Mouse (Mus musculus) heart, embryonic 14.5 days (tissue): ENCODE measurements around the gene Fbxo34. TPM values are rescaled to one million over a fixed set of nuclear protein-coding genes. Genes with fewer than 3 reads are reported as not detected.

ENCODE experiments used
- ATAC-seq: fragments of 200-750 bp; cut with Nextera tagmentation; 2 replicates; pipeline ENCODE4 v1.8.0; 2017; ENCODE audit warnings: low read depth, moderate TSS enrichment; ENCODE audit not compliant: insufficient number of reproducible peaks, insufficient read depth, low FRiP score
- H3K27ac ChIP-seq, 2 experiments: fragments of 200-500 bp in 1 of 2; fragments of 300-500 bp in 1 of 2; sonication (generic) in 1 of 2; replicated peaks in 1 of 2; 2 replicates each; pipeline ENCODE4 v1.5.1; 2012 to 2014; ENCODE audit warnings: low read depth in 2 of 2, low read length in 2 of 2, control low read depth in 1 of 2, mild to moderate bottlenecking in 1 of 2, mixed read lengths in 1 of 2; ENCODE audit not compliant: control insufficient read depth in 1 of 2, insufficient read depth in 1 of 2
- H3K27me3 ChIP-seq: fragments of 300-500 bp; sonication (generic); 2 replicates; pipeline ENCODE4 v1.6.1; 2014; ENCODE audit warnings: mild to moderate bottlenecking, low read length, control low read depth; ENCODE audit not compliant: control insufficient read depth, insufficient read depth
- H3K36me3 ChIP-seq: fragments of 300-500 bp; sonication (generic); 2 replicates; pipeline ENCODE4 v1.6.1; 2014; ENCODE audit warnings: mild to moderate bottlenecking, control low read depth, low read length, mixed read lengths; ENCODE audit not compliant: control insufficient read depth, insufficient read depth
- H3K4me1 ChIP-seq, 2 experiments: fragments of 200-500 bp in 1 of 2; fragments of 300-500 bp in 1 of 2; sonication (generic) in 1 of 2; 2 replicates each; pipeline ENCODE4 v1.6.1; 2012 to 2014; ENCODE audit warnings: low read length in 2 of 2, control low read depth in 1 of 2, mixed read lengths in 1 of 2; ENCODE audit not compliant: control insufficient read depth in 2 of 2, insufficient read depth in 2 of 2
- H3K4me2 ChIP-seq: fragments of 300-500 bp; sonication (generic); 2 replicates; pipeline ENCODE4 v1.6.1; 2014; ENCODE audit warnings: mild to moderate bottlenecking, low read length
- H3K4me3 ChIP-seq, 2 experiments: fragments of 200-500 bp in 1 of 2; fragments of 300-500 bp in 1 of 2; sonication (generic) in 1 of 2; 2 replicates each; pipeline ENCODE4 v1.5.1; 2012 to 2014; ENCODE audit warnings: low read length in 2 of 2, mild to moderate bottlenecking in 2 of 2, control low read depth in 1 of 2, low read depth in 1 of 2, moderate library complexity in 1 of 2; ENCODE audit not compliant: control insufficient read depth in 1 of 2, insufficient read depth in 1 of 2
- H3K9ac ChIP-seq: fragments of 300-500 bp; sonication (generic); 2 replicates; pipeline ENCODE4 v1.6.1; 2014; ENCODE audit warnings: mild to moderate bottlenecking, low read length
- H3K9me3 ChIP-seq: fragments of 300-500 bp; sonication (generic); 2 replicates; pipeline ENCODE4 v1.6.1; 2016; ENCODE audit warnings: low read length, control low read depth; ENCODE audit not compliant: control insufficient read depth
- WGBS: fragments of 180-500 bp; shearing (Covaris S2); extraction: QIAGEN DNeasy Blood & Tissue Kit; methylation state at CpG from one replicate; pipeline ENCODE4 v1.1.7; 2014; 5-methylcytosine and 5-hydroxymethylcytosine counted together
- polyA plus RNA-seq: library from polyadenylated mRNA; unstranded; fragments of >200 nt; fragmentation: Nextera tagmentation; extraction: Ambion mirVana; gene quantifications from 2 replicates; pipeline ENCODE4 v1.2.1, GENCODE M21; 2014

Fbxo34 gene
- polyA plus RNA-seq, 1 experiment from 2014 or later: 16.4 TPM

DNA sequence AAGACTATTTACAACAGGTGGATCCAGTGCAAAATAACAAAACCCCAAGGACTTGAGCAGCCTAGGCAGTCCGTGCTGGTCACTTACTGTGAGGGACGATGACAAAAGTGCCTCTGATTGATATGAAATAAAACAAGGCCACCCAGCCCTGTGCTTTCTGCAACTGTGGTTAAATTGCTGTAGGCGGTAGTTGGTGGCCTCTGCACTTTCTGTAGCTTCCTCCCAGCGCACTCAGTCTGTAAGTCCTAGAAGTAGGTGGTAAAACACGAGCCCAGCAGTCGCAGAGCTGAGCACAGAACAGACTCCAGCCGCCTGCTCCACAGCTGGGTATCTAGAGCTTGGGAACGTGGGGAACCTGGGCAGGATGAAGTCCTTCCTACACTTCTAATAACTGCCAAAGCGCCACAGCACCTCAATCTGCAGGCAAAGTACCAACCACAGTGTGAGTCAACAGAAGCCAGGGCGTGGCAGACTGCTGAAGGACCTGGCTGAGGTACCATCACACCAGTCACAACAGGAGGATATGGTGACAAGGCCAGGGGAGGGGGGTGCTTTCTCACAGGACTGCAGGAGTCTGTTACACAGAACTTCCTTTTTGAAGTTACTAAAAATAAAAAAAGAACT lies 91.2 kb downstream of the Fbxo34 start:
- H3K27me3 ChIP-seq: no peaks in the 10 kb centered on the region
- peaks cover 61% of the 10 kb centered on the region for H3K36me3 ChIP-seq
- no peak overlapping the region for H3K4me3 ChIP-seq
- no peak overlapping the region for H3K27ac ChIP-seq
- H3K4me2 ChIP-seq: no peak overlapping the region
- ATAC-seq: no peak
- WGBS: 85% methylated on average over 10 of the region's 10 CpGs
- no peaks in the 10 kb centered on the region for H3K9me3 ChIP-seq
- H3K9ac ChIP-seq: no peak overlapping the region
- H3K4me1 ChIP-seq: peaks cover 0 to 3% of the 10 kb centered on the region in 2 experiments; a peak in 1 of 4 replicates

DNA sequence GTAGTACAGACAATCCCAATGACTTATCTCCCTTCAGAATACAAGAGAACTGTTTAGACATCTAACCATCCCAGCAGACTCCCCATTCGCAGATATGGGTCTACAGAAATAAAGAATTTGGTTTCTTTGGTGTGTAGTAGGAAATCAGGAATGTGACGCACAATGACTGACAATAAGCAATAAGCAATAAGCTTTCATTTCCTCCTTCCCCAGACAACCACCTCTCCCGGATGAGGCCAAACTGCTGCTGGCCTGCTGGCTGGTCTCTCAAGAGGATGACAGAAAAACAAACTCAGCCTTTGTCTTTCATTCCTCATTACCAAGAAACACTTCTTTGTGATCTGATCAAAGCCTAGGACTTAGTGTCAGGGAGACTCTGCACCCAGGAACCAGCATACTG lies 92.1 kb downstream of the Fbxo34 start:
- Histone ChIP-seq H3K36me3 (peaks cover 69% of the 10 kb centered on the region), H3K4me2 (no peak overlapping the region), H3K4me3 (no peak overlapping the region), H3K4me1 (peaks cover 0 to 3% of the 10 kb centered on the region in 2 experiments; a peak in 1 of 4 replicates), H3K27ac (no peak overlapping the region), H3K9ac (no peak overlapping the region), H3K27me3 (no peaks in the 10 kb centered on the region), H3K9me3 (no peaks in the 10 kb centered on the region)
- ATAC-seq: no peak
- 89% methylated on average over 3 of the region's 3 CpGs for whole genome bisulfite sequencing

DNA sequence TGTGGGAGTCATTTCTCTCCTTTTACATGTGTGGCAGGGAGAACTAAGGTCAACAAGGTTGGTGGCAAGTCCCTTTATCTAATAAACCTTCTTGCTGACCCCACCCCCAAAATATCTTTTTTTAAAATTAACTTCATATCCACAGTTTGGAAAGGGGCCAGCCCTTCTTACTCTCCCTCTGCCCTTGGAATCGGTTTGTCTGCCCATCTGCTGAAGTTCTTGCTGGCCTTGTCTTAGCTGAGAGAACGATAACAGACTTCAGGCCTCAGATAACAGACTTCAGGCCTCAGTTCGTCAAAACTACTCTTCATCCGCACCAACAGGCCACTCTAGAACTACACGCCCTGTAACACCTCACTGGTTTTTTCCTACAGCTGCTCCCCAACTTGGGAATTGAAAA lies 94.1 kb downstream of the Fbxo34 start:
- no peak overlapping the region for H3K9ac ChIP-seq
- peaks cover 0 to 3% of the 10 kb centered on the region in 2 experiments; a peak in 1 of 4 replicates for H3K4me1 ChIP-seq
- H3K4me3 ChIP-seq: no peak overlapping the region

DNA sequence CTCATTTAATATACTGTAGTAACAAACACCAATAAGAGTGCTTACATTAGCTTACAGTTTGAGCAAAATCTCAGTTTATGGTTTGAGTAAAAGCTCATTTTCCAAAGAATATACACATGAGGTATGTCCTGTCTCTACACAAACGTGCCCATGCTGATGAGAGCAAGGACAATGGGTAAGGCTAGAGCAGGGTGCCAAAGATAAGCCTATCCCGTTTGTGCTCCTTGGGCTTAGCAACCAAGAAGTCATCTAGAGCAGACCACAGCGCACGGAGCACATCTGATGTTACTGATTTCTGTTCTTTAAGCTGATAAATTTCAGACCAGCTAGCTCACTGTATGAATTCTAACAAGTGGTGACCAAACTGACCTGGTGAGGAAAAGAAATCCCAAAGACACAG lies 94.7 kb downstream of the Fbxo34 start:
- Histone ChIP-seq H3K4me3 (no peak overlapping the region), H3K27me3 (no peaks in the 10 kb centered on the region), H3K9me3 (no peaks in the 10 kb centered on the region), H3K36me3 (peaks cover 95% of the 10 kb centered on the region), H3K9ac (no peak overlapping the region), H3K4me1 (peaks cover 0 to 3% of the 10 kb centered on the region in 2 experiments; a peak in 1 of 4 replicates), H3K4me2 (no peak overlapping the region), H3K27ac (no peak overlapping the region)
- ATAC-seq: no peak
- WGBS: 83% methylated on average over 4 of the region's 4 CpGs

More for the DNA sequence above, 94.1 kb downstream of the Fbxo34 start:
- H3K27me3 ChIP-seq: no peaks in the 10 kb centered on the region
- ATAC-seq: no peak
- no peak overlapping the region for H3K27ac ChIP-seq
- H3K9me3 ChIP-seq: no peaks in the 10 kb centered on the region
- peaks cover 89% of the 10 kb centered on the region for H3K36me3 ChIP-seq
- no peak overlapping the region for H3K4me2 ChIP-seq
- 46% methylated on average over 5 of the region's 5 CpGs for WGBS

DNA sequence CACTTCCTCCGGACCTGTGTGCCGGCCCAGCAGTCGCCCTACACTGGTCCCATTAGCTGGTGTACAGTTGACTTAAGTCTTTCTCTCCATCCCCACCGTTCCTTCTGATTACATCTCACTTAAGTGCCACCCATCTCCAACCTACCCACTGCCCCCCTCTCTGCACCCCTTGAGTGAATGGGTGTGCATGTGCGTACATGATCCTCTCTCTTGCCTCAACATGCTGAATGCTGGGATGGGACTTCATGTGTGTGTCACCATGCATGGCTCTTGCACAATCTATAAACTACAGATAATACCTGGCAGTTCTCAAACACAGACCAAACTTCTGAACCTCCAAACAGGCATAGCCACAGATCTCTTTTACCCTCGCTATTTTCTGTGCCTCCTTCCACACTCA lies 101.4 kb downstream of the Fbxo34 start:
- Histone ChIP-seq H3K27me3 (no peaks in the 10 kb centered on the region), H3K36me3 (peaks cover 71% of the 10 kb centered on the region), H3K27ac (no peak overlapping the region), H3K4me1 (no peaks in the 10 kb centered on the region), H3K4me2 (no peak overlapping the region), H3K9me3 (no peaks in the 10 kb centered on the region), H3K4me3 (no peak overlapping the region), H3K9ac (no peak overlapping the region)
- WGBS: 90% methylated on average over 6 of the region's 6 CpGs
- no peak for ATAC-seq

GRCm38 (mm10) chr14:47553380-47553779 lies 103.2 kb downstream of the Fbxo34 start:
- Histone ChIP-seq H3K27me3 (no peaks in the 10 kb centered on the region), H3K27ac (no peak overlapping the region), H3K9ac (no peak overlapping the region), H3K4me3 (no peak overlapping the region), H3K4me2 (no peak overlapping the region), H3K36me3 (peaks cover 61% of the 10 kb centered on the region), H3K4me1 (no peaks in the 10 kb centered on the region), H3K9me3 (no peaks in the 10 kb centered on the region)
- no peak for ATAC-seq
- WGBS: 96% methylated on average over 2 of the region's 2 CpGs

DNA sequence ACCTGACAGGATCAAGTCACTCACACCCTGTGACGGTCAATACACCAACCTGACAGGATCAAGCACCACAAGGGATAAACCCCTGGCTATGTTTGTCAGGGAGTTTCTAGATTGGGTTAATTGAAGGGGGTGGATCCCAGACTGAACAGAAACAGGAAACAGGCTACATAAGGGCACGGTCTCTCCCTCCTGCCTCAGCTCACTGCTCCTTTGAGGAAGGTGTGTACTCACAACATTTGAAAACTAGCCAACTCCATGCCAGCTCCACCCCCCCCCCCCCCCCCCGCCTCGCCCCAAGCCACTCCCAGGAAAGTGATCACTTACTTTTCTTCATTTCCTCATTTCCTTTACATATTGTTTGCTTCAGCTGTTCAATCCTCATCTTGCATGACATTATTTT lies 104.0 kb downstream of the Fbxo34 start:
- Histone ChIP-seq H3K27me3 (no peaks in the 10 kb centered on the region), H3K9ac (no peak overlapping the region), H3K9me3 (no peaks in the 10 kb centered on the region), H3K27ac (no peak overlapping the region), H3K36me3 (peaks cover 56% of the 10 kb centered on the region), H3K4me2 (no peak overlapping the region), H3K4me3 (no peak overlapping the region), H3K4me1 (no peaks in the 10 kb centered on the region)
- 94% methylated on average over 3 of the region's 4 CpGs for WGBS
- ATAC-seq: no peak

GRCm38 (mm10) chr14:47555225-47555624 lies 105.0 kb downstream of the Fbxo34 start:
- Histone ChIP-seq H3K9ac (no peak overlapping the region), H3K27ac (no peak overlapping the region), H3K4me3 (no peak overlapping the region), H3K4me1 (no peaks in the 10 kb centered on the region), H3K27me3 (no peaks in the 10 kb centered on the region), H3K9me3 (no peaks in the 10 kb centered on the region), H3K4me2 (no peak overlapping the region), H3K36me3 (peaks cover 54% of the 10 kb centered on the region)
- 96% methylated on average over 5 of the region's 5 CpGs for WGBS
- no peak for ATAC-seq
